Mouse (Mus musculus): Measurements from ENCODE around the gene Eppin. TPM values are rescaled to one million over a fixed set of nuclear protein-coding genes. Genes with fewer than 3 reads are reported as not detected.

Gene Eppin
- total and polyA plus RNA-seq, 3 experiments, result not detected

DNA sequence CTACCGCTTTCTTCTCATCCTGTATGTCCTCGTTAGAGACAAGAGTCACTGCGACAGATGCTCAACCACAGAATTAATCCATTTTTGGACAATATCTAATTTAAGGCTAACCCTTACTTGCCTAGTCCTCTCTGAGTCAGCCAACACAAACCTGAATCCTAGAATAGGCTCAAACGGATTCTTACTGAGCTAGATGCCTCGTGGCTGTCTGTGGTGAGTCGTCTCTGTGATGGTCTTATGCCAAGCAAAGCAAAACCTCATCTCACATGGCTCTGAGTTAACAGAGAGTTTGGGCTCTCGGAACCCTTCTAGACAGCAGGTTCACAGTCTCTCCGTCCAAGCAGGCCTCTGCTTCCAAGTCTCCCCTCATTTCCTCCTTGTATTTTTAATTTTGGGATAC lies 11.0 kb upstream of the Eppin start:
- Histone ChIP-seq H3K9ac (ENCODE audit: control insufficient read depth, low read depth, low read length, poor library complexity, severe bottlenecking) (no peak overlapping the region), H3K79me2 (ENCODE audit: control insufficient read depth, insufficient read depth, low read length, poor library complexity) (no peaks in the 10 kb centered on the region), H3K4me1 (ENCODE audit: control insufficient read depth in 1 of 2, insufficient read depth in 2 of 2, low read length in 2 of 2) (no peaks in the 10 kb centered on the region), H3K27me3 (ENCODE audit: control insufficient read depth in 1 of 2, insufficient read depth in 2 of 2, low read length in 2 of 2) (peaks cover 7 to 10% of the 10 kb centered on the region in 2 experiments), H3K27ac (ENCODE audit: control insufficient read depth, low read depth, low read length) (no peak overlapping the region), H3K4me3 (ENCODE audit: control insufficient read depth in 1 of 2, insufficient read depth in 1 of 2, low read depth in 2 of 2, low read length in 2 of 2) (no peak overlapping the region), H3K36me3 (ENCODE audit: control insufficient read depth in 1 of 2, insufficient read depth in 2 of 2, low read length in 2 of 2) (no peaks in the 10 kb centered on the region), H3K9me3 (replicated peaks; ENCODE audit: insufficient read depth, low read length) (no peaks in the 10 kb centered on the region)
- DNase-seq (ENCODE audit: low read depth, low spot score), result no peak
- no peak for TF ChIP-seq ZMIZ1 (IDR thresholded peaks at IDR 0.05; ENCODE audit: low read depth, low read length)
- no peak for TF ChIP-seq USF2 (IDR thresholded peaks at IDR 0.05; ENCODE audit: borderline replicate concordance in 1 of 2, insufficient read depth in 1 of 2, low read depth in 1 of 2, low read length in 2 of 2)
- TF ChIP-seq UBTF (IDR thresholded peaks at IDR 0.05; ENCODE audit: borderline replicate concordance, insufficient read depth, low read depth, low read length), result no peak
- no peak for TF ChIP-seq EP300 (IDR thresholded peaks at IDR 0.05; ENCODE audit: low read depth in 1 of 2, low read length in 2 of 2)
- no peak for TF ChIP-seq MAZ (IDR thresholded peaks at IDR 0.05; ENCODE audit: low read depth, low read length)
- TF ChIP-seq RCOR1 (IDR thresholded peaks at IDR 0.05; ENCODE audit: low read depth, low read length), result no peak
- TF ChIP-seq ZC3H11A (IDR thresholded peaks at IDR 0.05; ENCODE audit: low read depth, low read length), result no peak
- TF ChIP-seq E2F4 (IDR thresholded peaks at IDR 0.05; ENCODE audit: borderline replicate concordance, low read depth, low read length), result no peak
- TF ChIP-seq ZNF384 (IDR thresholded peaks at IDR 0.05; ENCODE audit: low read depth, low read length), result no peak
- TF ChIP-seq ETS1 (IDR thresholded peaks at IDR 0.05; ENCODE audit: low read depth, low read length), result no peak

- H3K27ac ChIP-seq (ENCODE audit: control insufficient read depth, low read depth, low read length), result no peak overlapping the region
- peak; percentile 7 for DNase-seq (ENCODE audit: low read depth, low spot score)
- H3K9me3 ChIP-seq (replicated peaks; ENCODE audit: insufficient read depth, low read length), result no peaks in the 10 kb centered on the region
- no peaks in the 10 kb centered on the region for H3K79me2 ChIP-seq (ENCODE audit: control insufficient read depth, insufficient read depth, low read length, poor library complexity)
- no peaks in the 10 kb centered on the region for H3K4me1 ChIP-seq (ENCODE audit: control insufficient read depth in 1 of 2, insufficient read depth in 2 of 2, low read length in 2 of 2)
- TF ChIP-seq SMC3 (IDR thresholded peaks at IDR 0.05; ENCODE audit: low read depth, low read length) (peak; percentile 30), GABPA (IDR thresholded peaks at IDR 0.05; ENCODE audit: low read depth, low read length) (no peak), ZC3H11A (IDR thresholded peaks at IDR 0.05; ENCODE audit: low read depth, low read length) (peak; percentile 16), RAD21 (IDR thresholded peaks at IDR 0.05; ENCODE audit: low read depth, low read length) (peak; percentile 47), CTCF (IDR thresholded peaks at IDR 0.05 in 2 of 3, conservative IDR thresholded peaks at IDR 0.05 in 1 of 3; ENCODE audit: control insufficient read depth in 1 of 3, insufficient read depth in 1 of 3, low read depth in 2 of 3, low read length in 3 of 3, poor library complexity in 1 of 3, severe bottlenecking in 1 of 3) (peak; percentile 30 to 46 (median 31); a peak in 5 of 6 replicates)
- H3K36me3 ChIP-seq (ENCODE audit: control insufficient read depth in 1 of 2, insufficient read depth in 2 of 2, low read length in 2 of 2), result no peaks in the 10 kb centered on the region
- no peak overlapping the region for H3K4me3 ChIP-seq (ENCODE audit: control insufficient read depth in 1 of 2, insufficient read depth in 1 of 2, low read depth in 2 of 2, low read length in 2 of 2)
- H3K27me3 ChIP-seq (ENCODE audit: control insufficient read depth in 1 of 2, insufficient read depth in 2 of 2, low read length in 2 of 2), result peaks cover 7 to 10% of the 10 kb centered on the region in 2 experiments
- H3K9ac ChIP-seq (ENCODE audit: control insufficient read depth, low read depth, low read length, poor library complexity, severe bottlenecking), result no peak overlapping the region
Observed at GRCm38 (mm10) chr2:164603482-164603881, 10.1 kb upstream of the Eppin start.

DNA sequence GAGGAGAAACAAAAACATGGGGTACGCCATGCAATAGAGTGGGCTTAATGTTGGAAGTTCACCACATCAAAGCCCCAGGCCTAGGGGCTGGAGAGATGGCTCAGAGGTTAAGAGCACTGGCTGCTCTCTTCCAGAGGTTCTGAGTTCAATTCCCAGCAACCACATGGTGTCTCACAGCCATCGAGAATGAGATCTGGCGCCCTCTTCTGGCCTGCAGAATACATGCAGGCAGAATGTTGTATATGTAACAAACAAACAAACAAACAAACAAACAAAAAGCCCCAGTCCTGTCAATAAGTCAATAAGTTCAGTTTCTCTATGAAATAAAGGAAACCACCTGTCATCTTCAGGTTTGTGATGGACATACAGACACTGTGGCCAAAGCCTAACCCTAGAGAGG lies 6.8 kb upstream of the Eppin start:
- H3K79me2 ChIP-seq (ENCODE audit: control insufficient read depth, insufficient read depth, low read length, poor library complexity), result no peaks in the 10 kb centered on the region
- H3K36me3 ChIP-seq (ENCODE audit: control insufficient read depth in 1 of 2, insufficient read depth in 2 of 2, low read length in 2 of 2), result no peaks in the 10 kb centered on the region
- no peak overlapping the region for H3K27ac ChIP-seq (ENCODE audit: control insufficient read depth, low read depth, low read length)
- H3K4me3 ChIP-seq (ENCODE audit: control insufficient read depth in 1 of 2, insufficient read depth in 1 of 2, low read depth in 2 of 2, low read length in 2 of 2), result no peak overlapping the region
- no peaks in the 10 kb centered on the region for H3K4me1 ChIP-seq (ENCODE audit: control insufficient read depth in 1 of 2, insufficient read depth in 2 of 2, low read length in 2 of 2)
- H3K27me3 ChIP-seq (ENCODE audit: control insufficient read depth in 1 of 2, insufficient read depth in 2 of 2, low read length in 2 of 2), result peaks cover 0 to 4% of the 10 kb centered on the region in 2 experiments; a peak in 2 of 4 replicates
- DNase-seq (ENCODE audit: low read depth, low spot score), result peak; percentile 10
- H3K9ac ChIP-seq (ENCODE audit: control insufficient read depth, low read depth, low read length, poor library complexity, severe bottlenecking), result no peak overlapping the region
- H3K9me3 ChIP-seq (replicated peaks; ENCODE audit: insufficient read depth, low read length), result no peaks in the 10 kb centered on the region
- TF ChIP-seq NELFE (IDR thresholded peaks at IDR 0.05; ENCODE audit: low read depth, low read length) (no peak), ZC3H11A (IDR thresholded peaks at IDR 0.05; ENCODE audit: low read depth, low read length) (peak; percentile 34), SMC3 (IDR thresholded peaks at IDR 0.05; ENCODE audit: low read depth, low read length) (peak; percentile 50), CTCF (IDR thresholded peaks at IDR 0.05 in 2 of 3, conservative IDR thresholded peaks at IDR 0.05 in 1 of 3; ENCODE audit: control insufficient read depth in 1 of 3, insufficient read depth in 1 of 3, low read depth in 2 of 3, low read length in 3 of 3, poor library complexity in 1 of 3, severe bottlenecking in 1 of 3) (peak; percentile 55 to 57 (median 56)), MYC (IDR thresholded peaks at IDR 0.05; ENCODE audit: low read depth, low read length) (0 out of 2 replicates have a peak, but pooled peaks have one; percentile 20), MAFK (IDR thresholded peaks at IDR 0.05; ENCODE audit: borderline replicate concordance, low read depth, low read length) (no peak), RAD21 (IDR thresholded peaks at IDR 0.05; ENCODE audit: low read depth, low read length) (peak; percentile 25), ELF1 (IDR thresholded peaks at IDR 0.05; ENCODE audit: low read depth, low read length) (no peak)
